Mouse (Mus musculus): ENCODE measurements around the gene Ash1l. TPM values are rescaled to one million over a fixed set of nuclear protein-coding genes. Genes with fewer than 3 reads are reported as not detected.
"Not testable (repeated sequence)": the region's sequence is repeated elsewhere in the genome, so short reads cannot be mapped to it uniquely, and the experiment has no call there.

Ash1l gene
- polyA plus RNA-seq, 1 experiment from 2014 or later = 23.7 TPM

GRCm38 (mm10) chr3:88981206-88982010 lies 31.0 kb downstream of the Ash1l start:
- Histone ChIP-seq H3K4me1 (peaks cover 33% of the 10 kb centered on the region), H3K27me3 (no peaks in the 10 kb centered on the region), H3K27ac (replicated peaks) (peak overlapping the region; percentile 60), H3K4me3 (no peak overlapping the region), H3K36me3 (peaks cover 33% of the 10 kb centered on the region), H3K4me2 (replicated peaks) (no peak overlapping the region), H3K9me3 (no peaks in the 10 kb centered on the region), H3K9ac (replicated peaks) (no peak overlapping the region)
- WGBS = 54% methylated on average over 8 of the region's 8 CpGs
- ATAC-seq (replicated peaks) = peak; percentile 71

- Histone ChIP-seq H3K27ac (replicated peaks) (peak overlapping the region; percentile 61; the same call in 1 of the 2 replicates), H3K4me1 (peaks cover 33% of the 10 kb centered on the region), H3K4me2 (replicated peaks) (no peak overlapping the region), H3K4me3 (no peak overlapping the region), H3K36me3 (peaks cover 33% of the 10 kb centered on the region), H3K9ac (replicated peaks) (no peak overlapping the region), H3K9me3 (no peaks in the 10 kb centered on the region), H3K27me3 (no peaks in the 10 kb centered on the region)
- ATAC-seq (replicated peaks) = peak; percentile 72
- WGBS = 29% methylated on average over 4 of the region's 4 CpGs
These were observed 33.5 kb downstream of the Ash1l start for GRCm38 (mm10) chr3:88983921-88984381.

- Histone ChIP-seq H3K27ac (replicated peaks) (no peak overlapping the region), H3K4me1 (no peaks in the 10 kb centered on the region; the same call in 1 of the 2 replicates), H3K27me3 (no peaks in the 10 kb centered on the region), H3K9me3 (no peaks in the 10 kb centered on the region), H3K4me2 (replicated peaks) (no peak overlapping the region), H3K9ac (replicated peaks) (no peak overlapping the region), H3K4me3 (no peak overlapping the region), H3K36me3 (peaks cover 5% of the 10 kb centered on the region; the same call in 1 of the 2 replicates)
- 96% methylated on average over 2 of the region's 2 CpGs for WGBS
- no peak for ATAC-seq (replicated peaks)
These were observed 42.4 kb downstream of the Ash1l start for GRCm38 (mm10) chr3:88992793-88993192.

- 94% methylated on average over 7 of the region's 7 CpGs for WGBS
- H3K9me3 ChIP-seq = no peaks in the 10 kb centered on the region
- ATAC-seq (replicated peaks) = no peak
- no peak overlapping the region for H3K4me2 ChIP-seq (replicated peaks)
- no peak overlapping the region for H3K9ac ChIP-seq (replicated peaks)
- H3K27me3 ChIP-seq = no peaks in the 10 kb centered on the region
- peaks cover 33% of the 10 kb centered on the region for H3K36me3 ChIP-seq
- H3K4me1 ChIP-seq = no peaks in the 10 kb centered on the region
- H3K4me3 ChIP-seq = no peak overlapping the region
- no peak overlapping the region for H3K27ac ChIP-seq (replicated peaks)
These were observed 51.1 kb downstream of the Ash1l start for GRCm38 (mm10) chr3:89001536-89001935.

GRCm38 (mm10) chr3:89030896-89031295 lies 80.5 kb downstream of the Ash1l start:
- ATAC-seq (replicated peaks); H3K9me3 ChIP-seq; H3K4me3 ChIP-seq; H3K4me1 ChIP-seq; H3K27me3 ChIP-seq; H3K27ac ChIP-seq (replicated peaks); H3K9ac ChIP-seq (replicated peaks); H3K4me2 ChIP-seq (replicated peaks): not testable (repeated sequence)
- peaks cover 75% of the 10 kb centered on the region for H3K36me3 ChIP-seq
- WGBS = 92% methylated on average over 5 of the region's 5 CpGs

GRCm38 (mm10) chr3:89043359-89043758 lies 92.9 kb downstream of the Ash1l start:
- Histone ChIP-seq H3K4me3 (no peak overlapping the region), H3K36me3 (peaks cover 69% of the 10 kb centered on the region), H3K9me3 (no peaks in the 10 kb centered on the region), H3K9ac (replicated peaks) (no peak overlapping the region), H3K4me2 (replicated peaks) (no peak overlapping the region), H3K4me1 (no peaks in the 10 kb centered on the region), H3K27me3 (no peaks in the 10 kb centered on the region), H3K27ac (replicated peaks) (no peak overlapping the region)
- ATAC-seq (replicated peaks) = no peak
- 78% methylated on average over 4 of the region's 4 CpGs for WGBS

- no peak overlapping the region for H3K9ac ChIP-seq (replicated peaks)
- whole genome bisulfite sequencing = 97% methylated on average over 9 of the region's 9 CpGs
- H3K36me3 ChIP-seq = peaks cover 86% of the 10 kb centered on the region
These were observed 107.9 kb downstream of the Ash1l start for GRCm38 (mm10) chr3:89058361-89058760.

GRCm38 (mm10) chr3:89058783-89059182 lies 108.4 kb downstream of the Ash1l start:
- Histone ChIP-seq H3K9me3 (no peaks in the 10 kb centered on the region), H3K4me3 (no peak overlapping the region), H3K9ac (replicated peaks) (no peak overlapping the region), H3K27ac (replicated peaks) (no peak overlapping the region), H3K27me3 (no peaks in the 10 kb centered on the region), H3K4me1 (no peaks in the 10 kb centered on the region), H3K36me3 (peaks cover 87% of the 10 kb centered on the region), H3K4me2 (replicated peaks) (no peak overlapping the region)
- ATAC-seq (replicated peaks) = no peak
- 80% methylated on average over 3 of the region's 3 CpGs for WGBS

More at GRCm38 (mm10) chr3:89058361-89058760, 107.9 kb downstream of the Ash1l start:
- no peaks in the 10 kb centered on the region for H3K9me3 ChIP-seq
- no peak for ATAC-seq (replicated peaks)
- no peak overlapping the region for H3K4me2 ChIP-seq (replicated peaks)
- no peaks in the 10 kb centered on the region for H3K4me1 ChIP-seq
- no peak overlapping the region for H3K4me3 ChIP-seq
- H3K27ac ChIP-seq (replicated peaks) = no peak overlapping the region
- no peaks in the 10 kb centered on the region for H3K27me3 ChIP-seq

GRCm38 (mm10) chr3:89061696-89062095 lies 111.3 kb downstream of the Ash1l start:
- no peaks in the 10 kb centered on the region for H3K4me1 ChIP-seq
- H3K27ac ChIP-seq (replicated peaks) = no peak overlapping the region
- no peak overlapping the region for H3K4me3 ChIP-seq
- no peak overlapping the region for H3K4me2 ChIP-seq (replicated peaks)
- H3K27me3 ChIP-seq = no peaks in the 10 kb centered on the region
- H3K36me3 ChIP-seq = peaks cover 87% of the 10 kb centered on the region
- 78% methylated on average over 3 of the region's 3 CpGs for WGBS
- H3K9me3 ChIP-seq = no peaks in the 10 kb centered on the region
- ATAC-seq (replicated peaks) = no peak
- H3K9ac ChIP-seq (replicated peaks) = no peak overlapping the region

- no peak for ATAC-seq (replicated peaks)
- no peak overlapping the region for H3K27ac ChIP-seq (replicated peaks)
- no peaks in the 10 kb centered on the region for H3K4me1 ChIP-seq
- H3K4me3 ChIP-seq = no peak overlapping the region
- peaks cover 92% of the 10 kb centered on the region for H3K36me3 ChIP-seq
- no peak overlapping the region for H3K4me2 ChIP-seq (replicated peaks)
- no peaks in the 10 kb centered on the region for H3K9me3 ChIP-seq
- no peaks in the 10 kb centered on the region for H3K27me3 ChIP-seq
- H3K9ac ChIP-seq (replicated peaks) = no peak overlapping the region
These were observed 116.8 kb downstream of the Ash1l start for GRCm38 (mm10) chr3:89067265-89067664.

- no peak overlapping the region for H3K27ac ChIP-seq (replicated peaks)
- 94% methylated on average over 9 of the region's 9 CpGs for WGBS
- H3K27me3 ChIP-seq = no peaks in the 10 kb centered on the region
- H3K4me1 ChIP-seq = no peaks in the 10 kb centered on the region
- H3K4me2 ChIP-seq (replicated peaks) = no peak overlapping the region
- no peak overlapping the region for H3K4me3 ChIP-seq
- no peak for ATAC-seq (replicated peaks)
- H3K9ac ChIP-seq (replicated peaks) = no peak overlapping the region
- no peaks in the 10 kb centered on the region for H3K9me3 ChIP-seq
- H3K36me3 ChIP-seq = peaks cover 67% of the 10 kb centered on the region
These were observed 127.0 kb downstream of the Ash1l start for GRCm38 (mm10) chr3:89077383-89077782.

- H3K27ac ChIP-seq (replicated peaks); H3K4me3 ChIP-seq; H3K4me1 ChIP-seq; ATAC-seq (replicated peaks); H3K4me2 ChIP-seq (replicated peaks); H3K9me3 ChIP-seq; H3K27me3 ChIP-seq; H3K9ac ChIP-seq (replicated peaks): not testable (repeated sequence)
- H3K36me3 ChIP-seq = peaks cover 58% of the 10 kb centered on the region
These were observed 131.9 kb downstream of the Ash1l start for GRCm38 (mm10) chr3:89082287-89082686.

- Histone ChIP-seq H3K4me2 (replicated peaks) (no peak overlapping the region), H3K36me3 (peaks cover 57% of the 10 kb centered on the region), H3K9me3 (no peaks in the 10 kb centered on the region), H3K27me3 (peaks cover 3% of the 10 kb centered on the region; the same call in 1 of the 2 replicates), H3K4me1 (peaks cover 9% of the 10 kb centered on the region; the same call in 1 of the 2 replicates), H3K9ac (replicated peaks) (no peak overlapping the region), H3K4me3 (no peak overlapping the region), H3K27ac (replicated peaks) (no peak overlapping the region)
- ATAC-seq (replicated peaks) = no peak
- 82% methylated on average over 2 of the region's 2 CpGs for WGBS
These were observed 133.7 kb downstream of the Ash1l start for GRCm38 (mm10) chr3:89084133-89084532.

All from forebrain, embryonic 15.5 days (tissue).